Mouse (Mus musculus) stomach, embryonic 15.5 days (tissue): ENCODE data around the gene Gpr39. TPM values are rescaled to one million over a fixed set of nuclear protein-coding genes. Genes with fewer than 3 reads are reported as not detected.
A peak's percentile ranks its signal among the peaks of the same experiment; 100 is the strongest.

Experiments
- ATAC-seq: fragments of 200-750 bp; cut with Nextera tagmentation; 2 replicates; pipeline ENCODE4 v1.8.0; 2017; ENCODE audit warnings: low read depth, moderate number of reproducible peaks, moderate TSS enrichment; ENCODE audit not compliant: insufficient read depth, low FRiP score
- H3K27ac ChIP-seq: fragments of 300-500 bp; sonication (generic); 2 replicates; pipeline ENCODE4 v1.5.1; 2015; ENCODE audit warnings: mild to moderate bottlenecking, inconsistent platforms
- H3K27me3 ChIP-seq: fragments of 300-500 bp; sonication (generic); replicated peaks from 2 replicates; pipeline ENCODE4 v1.6.1; 2015; ENCODE audit warnings: inconsistent platforms
- H3K36me3 ChIP-seq: fragments of 300-500 bp; sonication (generic); 2 replicates; pipeline ENCODE4 v1.6.1; 2015; ENCODE audit warnings: inconsistent platforms
- H3K4me1 ChIP-seq: fragments of 300-500 bp; sonication (generic); 2 replicates; pipeline ENCODE4 v1.6.1; 2015; ENCODE audit warnings: inconsistent platforms
- H3K4me2 ChIP-seq: fragments of 300-500 bp; sonication (generic); 2 replicates; pipeline ENCODE4 v1.6.1; 2015; ENCODE audit warnings: mild to moderate bottlenecking, inconsistent platforms
- H3K4me3 ChIP-seq: fragments of 300-500 bp; sonication (generic); replicated peaks from 2 replicates; pipeline ENCODE4 v1.5.1; 2015; ENCODE audit warnings: inconsistent platforms
- H3K9ac ChIP-seq: fragments of 300-500 bp; sonication (generic); 2 replicates; pipeline ENCODE4 v1.6.1; 2015; ENCODE audit warnings: inconsistent platforms
- H3K9me3 ChIP-seq: fragments of 300-500 bp; sonication (generic); 2 replicates; pipeline ENCODE4 v1.6.1; 2016; ENCODE audit warnings: inconsistent platforms
- WGBS: fragments of 180-500 bp; shearing (Covaris S2); methylation state at CpG from one replicate; pipeline ENCODE4 v1.1.7; 2015; 5-methylcytosine and 5-hydroxymethylcytosine counted together
- polyA plus RNA-seq: library from polyadenylated mRNA; unstranded; fragments of >200 nt; fragmentation: Nextera tagmentation; extraction: Ambion mirVana; gene quantifications from 2 replicates; pipeline ENCODE4 v1.2.1, GENCODE M21; 2015

The Gpr39 gene
- polyA plus RNA-seq, 1 experiment from 2014 or later, result 6.5 TPM

- Histone ChIP-seq H3K36me3 (no peaks in the 10 kb centered on the region), H3K27me3 (no peaks in the 10 kb centered on the region), H3K4me2 (no peak overlapping the region), H3K4me3 (no peak overlapping the region), H3K9me3 (no peaks in the 10 kb centered on the region), H3K27ac (no peak overlapping the region), H3K4me1 (no peaks in the 10 kb centered on the region), H3K9ac (no peak overlapping the region)
- 49% methylated on average over 4 of the region's 4 CpGs for WGBS
- ATAC-seq, result no peak
These were observed 13.7 kb upstream of the Gpr39 start for GRCm38 (mm10) chr1:125663104-125663503.

GRCm38 (mm10) chr1:125665127-125665637 is 11.6 kb upstream of the Gpr39 start:
- no peak for ATAC-seq
- 58% methylated on average over 5 of the region's 5 CpGs for WGBS
- H3K4me2 ChIP-seq, result no peak overlapping the region
- H3K27ac ChIP-seq, result no peak overlapping the region
- no peak overlapping the region for H3K9ac ChIP-seq
- H3K36me3 ChIP-seq, result no peaks in the 10 kb centered on the region
- H3K27me3 ChIP-seq, result no peaks in the 10 kb centered on the region
- H3K9me3 ChIP-seq, result no peaks in the 10 kb centered on the region
- H3K4me1 ChIP-seq, result no peaks in the 10 kb centered on the region
- no peak overlapping the region for H3K4me3 ChIP-seq

- 82% methylated on average over 5 of the region's 5 CpGs for WGBS
- Histone ChIP-seq H3K4me3 (no peak overlapping the region), H3K27me3 (no peaks in the 10 kb centered on the region), H3K9me3 (no peaks in the 10 kb centered on the region), H3K9ac (no peak overlapping the region), H3K4me1 (no peaks in the 10 kb centered on the region), H3K4me2 (no peak overlapping the region), H3K36me3 (no peaks in the 10 kb centered on the region), H3K27ac (no peak overlapping the region)
- 0 out of 2 replicates have a peak, but pooled peaks have one; percentile 22 for ATAC-seq
These were observed 7.8 kb upstream of the Gpr39 start for GRCm38 (mm10) chr1:125669035-125669434.

GRCm38 (mm10) chr1:125675186-125675585 is 1.6 kb upstream of the Gpr39 start:
- H3K4me1 ChIP-seq, result peaks cover 6% of the 10 kb centered on the region; the same call in 1 of the 2 replicates
- H3K27ac ChIP-seq, result no peak overlapping the region
- no peak overlapping the region for H3K9ac ChIP-seq
- H3K4me2 ChIP-seq, result no peak overlapping the region
- WGBS, result 88% methylated on average over 1 of the region's 1 CpGs
- no peaks in the 10 kb centered on the region for H3K36me3 ChIP-seq
- no peak for ATAC-seq
- no peaks in the 10 kb centered on the region for H3K27me3 ChIP-seq
- no peaks in the 10 kb centered on the region for H3K9me3 ChIP-seq
- H3K4me3 ChIP-seq, result no peak overlapping the region

- Histone ChIP-seq H3K4me3 (peak overlapping the region; percentile 40), H3K9me3 (no peaks in the 10 kb centered on the region), H3K4me2 (peak overlapping the region; percentile 47), H3K4me1 (peaks cover 6% of the 10 kb centered on the region; the same call in 1 of the 2 replicates), H3K27me3 (no peaks in the 10 kb centered on the region), H3K9ac (0 out of 2 replicates have a peak overlapping the region, but pooled peaks have one; percentile 25), H3K27ac (peak overlapping the region; percentile 91), H3K36me3 (no peaks in the 10 kb centered on the region)
- 75% methylated on average over 5 of the region's 5 CpGs for WGBS
- ATAC-seq, result no peak
These were observed 491 bp downstream of the Gpr39 start for GRCm38 (mm10) chr1:125677286-125677685.

GRCm38 (mm10) chr1:125679522-125680077 is 2.8 kb downstream of the Gpr39 start:
- Histone ChIP-seq H3K9ac (no peak overlapping the region), H3K4me1 (peaks cover 6% of the 10 kb centered on the region; the same call in 1 of the 2 replicates), H3K27me3 (no peaks in the 10 kb centered on the region), H3K36me3 (no peaks in the 10 kb centered on the region), H3K27ac (no peak overlapping the region), H3K4me2 (peak overlapping the region; percentile 28), H3K4me3 (no peak overlapping the region), H3K9me3 (no peaks in the 10 kb centered on the region)
- 66% methylated on average over 4 of the region's 4 CpGs for WGBS
- ATAC-seq, result no peak

GRCm38 (mm10) chr1:125684423-125684822 is 7.6 kb downstream of the Gpr39 start:
- no peaks in the 10 kb centered on the region for H3K4me1 ChIP-seq
- 74% methylated on average over 3 of the region's 3 CpGs for WGBS
- H3K27me3 ChIP-seq, result no peaks in the 10 kb centered on the region
- H3K9ac ChIP-seq, result no peak overlapping the region
- H3K36me3 ChIP-seq, result no peaks in the 10 kb centered on the region
- ATAC-seq, result no peak
- no peak overlapping the region for H3K4me3 ChIP-seq
- H3K9me3 ChIP-seq, result no peaks in the 10 kb centered on the region
- no peak overlapping the region for H3K27ac ChIP-seq
- H3K4me2 ChIP-seq, result no peak overlapping the region

- H3K4me1 ChIP-seq, result no peaks in the 10 kb centered on the region
- no peak overlapping the region for H3K27ac ChIP-seq
- no peaks in the 10 kb centered on the region for H3K27me3 ChIP-seq
- no peaks in the 10 kb centered on the region for H3K9me3 ChIP-seq
- H3K36me3 ChIP-seq, result no peaks in the 10 kb centered on the region
- 78% methylated on average over 1 of the region's 1 CpGs for WGBS
- H3K4me2 ChIP-seq, result no peak overlapping the region
- H3K9ac ChIP-seq, result no peak overlapping the region
- no peak for ATAC-seq
- no peak overlapping the region for H3K4me3 ChIP-seq
These were observed 8.5 kb downstream of the Gpr39 start for GRCm38 (mm10) chr1:125685304-125685703.

- H3K4me1 ChIP-seq, result no peaks in the 10 kb centered on the region
- WGBS, result 75% methylated on average over 13 of the region's 13 CpGs
- H3K4me3 ChIP-seq, result no peak overlapping the region
- H3K9me3 ChIP-seq, result no peaks in the 10 kb centered on the region
- no peaks in the 10 kb centered on the region for H3K36me3 ChIP-seq
- no peak for ATAC-seq
- H3K9ac ChIP-seq, result no peak overlapping the region
- H3K4me2 ChIP-seq, result no peak overlapping the region
- H3K27me3 ChIP-seq, result no peaks in the 10 kb centered on the region
- H3K27ac ChIP-seq, result no peak overlapping the region
These were observed 11.1 kb downstream of the Gpr39 start for GRCm38 (mm10) chr1:125687701-125688420.

- no peaks in the 10 kb centered on the region for H3K36me3 ChIP-seq
- no peak for ATAC-seq
- no peaks in the 10 kb centered on the region for H3K9me3 ChIP-seq
- H3K27me3 ChIP-seq, result no peaks in the 10 kb centered on the region
- H3K4me1 ChIP-seq, result no peaks in the 10 kb centered on the region
- H3K9ac ChIP-seq, result no peak overlapping the region
- H3K4me2 ChIP-seq, result no peak overlapping the region
- H3K27ac ChIP-seq, result no peak overlapping the region
- H3K4me3 ChIP-seq, result no peak overlapping the region
These were observed 16.7 kb downstream of the Gpr39 start for GRCm38 (mm10) chr1:125693541-125693940.

- H3K27ac ChIP-seq, result no peak overlapping the region
- no peaks in the 10 kb centered on the region for H3K36me3 ChIP-seq
- H3K4me3 ChIP-seq, result no peak overlapping the region
- no peaks in the 10 kb centered on the region for H3K27me3 ChIP-seq
- no peak overlapping the region for H3K4me2 ChIP-seq
- no peak overlapping the region for H3K9ac ChIP-seq
- 69% methylated on average over 5 of the region's 5 CpGs for WGBS
- peak; percentile 83 for ATAC-seq
- H3K4me1 ChIP-seq, result no peaks in the 10 kb centered on the region
- H3K9me3 ChIP-seq, result no peaks in the 10 kb centered on the region
These were observed 17.5 kb downstream of the Gpr39 start for GRCm38 (mm10) chr1:125694338-125694737.

- Histone ChIP-seq H3K36me3 (no peaks in the 10 kb centered on the region), H3K9me3 (no peaks in the 10 kb centered on the region), H3K27ac (peak overlapping the region; percentile 36; the same call in 1 of the 2 replicates), H3K4me2 (no peak overlapping the region), H3K27me3 (no peaks in the 10 kb centered on the region), H3K9ac (no peak overlapping the region), H3K4me3 (no peak overlapping the region), H3K4me1 (0 out of 2 replicates have a peak, but pooled peaks cover 2% of the 10 kb centered on the region)
- 76% methylated on average over 4 of the region's 4 CpGs for WGBS
- ATAC-seq, result no peak
These were observed 24.4 kb downstream of the Gpr39 start for GRCm38 (mm10) chr1:125701101-125701590.
